9 mouse cellular contexts compared by ENCODE assay signal in genomic region chr11:97742591-97742990, GRCm38 (mm10). TPM values are rescaled to one million over a fixed set of nuclear protein-coding genes. Genes with fewer than 3 reads are reported as not detected.
A peak's percentile ranks its signal among the peaks of the same experiment; 100 is the strongest.
DNase-seq lines count a peak whose midpoint lies in the region; ATAC-seq lines count a peak whose summit lies in the region.
"Had no signal": no experiment of that assay in that cellular context is flagged by ENCODE, and none has a peak within 500 bp of the region (broad histone marks: within the 10 kb centered on the region; RNA-seq: fewer than 3 reads in every experiment).

No protein-coding gene starts in this region.

- ATAC-seq in lung, embryonic 16.5 days (ENCODE audit: low read depth), result no peak
- no peak for ATAC-seq in embryonic facial prominence, embryonic 14.5 days (ENCODE audit: low read depth)
- ATAC-seq in intestine, embryonic 16.5 days, result no peak
- ATAC-seq in neural tube, embryonic 15.5 days (ENCODE audit: low FRiP score), result no peak
- no peak for ATAC-seq in CD4-positive, CD25-positive, alpha-beta regulatory T cell, adult 4 months

- H3K4me2 ChIP-seq in lung, embryonic 16.5 days (ENCODE audit: low read depth, low read length), result peak overlapping the region; percentile 80
- peak overlapping the region; percentile 83 for H3K4me2 ChIP-seq in embryonic facial prominence, embryonic 14.5 days (ENCODE audit: low read depth, low read length)
- H3K4me2 ChIP-seq in intestine, embryonic 16.5 days (ENCODE audit: low read depth, low read length), result peak overlapping the region; percentile 91
- H3K4me2 ChIP-seq in neural tube, embryonic 15.5 days, result peak overlapping the region; percentile 73

- H3K9ac ChIP-seq in lung, embryonic 16.5 days (ENCODE audit: low read length), result peak overlapping the region; percentile 78
- peak overlapping the region; percentile 6; the same call in 1 of the 2 replicates for H3K9ac ChIP-seq in embryonic facial prominence, embryonic 14.5 days (ENCODE audit: low read depth, low read length)
- 0 out of 2 replicates have a peak overlapping the region, but pooled peaks have one; percentile 86 for H3K9ac ChIP-seq in intestine, embryonic 16.5 days (ENCODE audit: low read depth, low read length)
- H3K9ac ChIP-seq in neural tube, embryonic 15.5 days (replicated peaks), result peak overlapping the region; percentile 75; the same call in 1 of the 2 replicates

- H3K4me1 ChIP-seq in lung, embryonic 16.5 days (replicated peaks; ENCODE audit: control insufficient read depth, insufficient read depth, low read length), result peaks cover 15% of the 10 kb centered on the region
- H3K4me1 ChIP-seq in embryonic facial prominence, embryonic 14.5 days (ENCODE audit: control insufficient read depth, insufficient read depth, low read length), result peaks cover 10% of the 10 kb centered on the region
- peaks cover 17% of the 10 kb centered on the region for H3K4me1 ChIP-seq in intestine, embryonic 16.5 days (ENCODE audit: control insufficient read depth, insufficient read depth, low read length)
- peaks cover 37% of the 10 kb centered on the region for H3K4me1 ChIP-seq in neural tube, embryonic 15.5 days

- H3K27me3 ChIP-seq in lung, embryonic 16.5 days (ENCODE audit: control insufficient read depth, insufficient read depth, low read depth, low read length), result no peaks in the 10 kb centered on the region
- no peaks in the 10 kb centered on the region for H3K27me3 ChIP-seq in embryonic facial prominence, embryonic 14.5 days (replicated peaks; ENCODE audit: control insufficient read depth, insufficient read depth, low read length)
- no peaks in the 10 kb centered on the region for H3K27me3 ChIP-seq in intestine, embryonic 16.5 days (replicated peaks; ENCODE audit: control insufficient read depth, insufficient read depth, low read length)
- H3K27me3 ChIP-seq in neural tube, embryonic 15.5 days (replicated peaks), result no peaks in the 10 kb centered on the region

- H3K27ac ChIP-seq in lung, embryonic 16.5 days (ENCODE audit: low read length), result no peak overlapping the region
- H3K27ac ChIP-seq in embryonic facial prominence, embryonic 14.5 days (replicated peaks; ENCODE audit: low read depth, low read length), result no peak overlapping the region
- no peak overlapping the region for H3K27ac ChIP-seq in intestine, embryonic 16.5 days (ENCODE audit: low read length)
- H3K27ac ChIP-seq in neural tube, embryonic 15.5 days (replicated peaks), result no peak overlapping the region

- no peak for DNase-seq in lung, postnatal 25 days (ENCODE audit: low spot score)
- no peak for DNase-seq in embryonic facial prominence, embryonic 14.5 days (ENCODE audit: low spot score)
- no peak for DNase-seq in kidney, postnatal 25 days
- DNase-seq in spleen, postnatal 14 days (ENCODE audit: low spot score in 2 of 2), result no peak
- DNase-seq: right cerebral cortex, postnatal 4 days had no signal

- no peaks in the 10 kb centered on the region for H3K9me3 ChIP-seq in lung, embryonic 16.5 days (ENCODE audit: control insufficient read depth, low read length)
- no peaks in the 10 kb centered on the region for H3K9me3 ChIP-seq in embryonic facial prominence, embryonic 14.5 days (ENCODE audit: control insufficient read depth, low read length)
- no peaks in the 10 kb centered on the region for H3K9me3 ChIP-seq in intestine, embryonic 16.5 days (ENCODE audit: control insufficient read depth, low read length)
- no peaks in the 10 kb centered on the region for H3K9me3 ChIP-seq in neural tube, embryonic 15.5 days (replicated peaks)

- peaks cover 9% of the 10 kb centered on the region for H3K36me3 ChIP-seq in lung, embryonic 16.5 days (ENCODE audit: control insufficient read depth, insufficient read depth, low read length)
- peaks cover 16% of the 10 kb centered on the region for H3K36me3 ChIP-seq in embryonic facial prominence, embryonic 14.5 days (ENCODE audit: control insufficient read depth, insufficient read depth, low read length)
- peaks cover 5% of the 10 kb centered on the region; the same call in 1 of the 2 replicates for H3K36me3 ChIP-seq in intestine, embryonic 16.5 days (ENCODE audit: control insufficient read depth, insufficient read depth, low read length)
- peaks cover 15% of the 10 kb centered on the region for H3K36me3 ChIP-seq in neural tube, embryonic 15.5 days

- 83% methylated on average over 9 of the region's 9 CpGs for WGBS in lung, embryonic 16.5 days
- WGBS in embryonic facial prominence, embryonic 14.5 days, result 71% methylated on average over 9 of the region's 9 CpGs
- WGBS in intestine, embryonic 16.5 days, result 88% methylated on average over 9 of the region's 9 CpGs
- 84% methylated on average over 9 of the region's 9 CpGs for WGBS in neural tube, embryonic 15.5 days

- peak overlapping the region; percentile 86; the same call in 1 of the 2 replicates for H3K4me3 ChIP-seq in lung, embryonic 16.5 days (ENCODE audit: low read length)
- H3K4me3 ChIP-seq in embryonic facial prominence, embryonic 14.5 days (ENCODE audit: low read depth, low read length), result no peak overlapping the region
- no peak overlapping the region for H3K4me3 ChIP-seq in intestine, embryonic 16.5 days (ENCODE audit: low read length)
- H3K4me3 ChIP-seq in neural tube, embryonic 15.5 days (replicated peaks), result peak overlapping the region; percentile 74

RNA-seq across cellular contexts. Expression of gene Pip4k2b, which starts 1.9 kb away (rescaled TPM):
- polyA plus RNA-seq in lung, embryonic 16.5 days (2015; fragmentation: Nextera tagmentation; extraction: Ambion mirVana), result 1.3 and 2.2 TPM in 2 replicates
- 2.2 and 2.6 TPM in 2 replicates for polyA plus RNA-seq in embryonic facial prominence, embryonic 14.5 days (2014; fragmentation: Nextera tagmentation; extraction: Ambion mirVana)
- polyA plus RNA-seq in intestine, embryonic 16.5 days (2015; fragmentation: Nextera tagmentation; extraction: Ambion mirVana), result 0.71 and 0.86 TPM in 2 replicates
- polyA plus RNA-seq in neural tube, embryonic 15.5 days (2015; fragmentation: Nextera tagmentation; extraction: Ambion mirVana), result 3.8 and 5.0 TPM in 2 replicates
- polyA plus RNA-seq in CD4-positive, CD25-positive, alpha-beta regulatory T cell, adult 4 months (2017; shearing (Covaris generic)), result 1 to 10 TPM; 1.4 to 2.2 TPM

RNA-seq across cellular contexts. Expression of gene Cwc25, which starts 23.8 kb away (rescaled TPM):
- 16.1 and 18.5 TPM in 2 replicates for polyA plus RNA-seq in lung, embryonic 16.5 days (2015; fragmentation: Nextera tagmentation; extraction: Ambion mirVana)
- polyA plus RNA-seq in embryonic facial prominence, embryonic 14.5 days (2014; fragmentation: Nextera tagmentation; extraction: Ambion mirVana), result 10.3 and 11.8 TPM in 2 replicates
- 11.1 and 11.9 TPM in 2 replicates for polyA plus RNA-seq in intestine, embryonic 16.5 days (2015; fragmentation: Nextera tagmentation; extraction: Ambion mirVana)
- polyA plus RNA-seq in neural tube, embryonic 15.5 days (2015; fragmentation: Nextera tagmentation; extraction: Ambion mirVana), result 16.2 and 16.4 TPM in 2 replicates
- polyA plus RNA-seq in CD4-positive, CD25-positive, alpha-beta regulatory T cell, adult 4 months (2017; shearing (Covaris generic)), result 10 to 100 TPM; 25.2 to 33.8 TPM

RNA-seq across cellular contexts. Expression of gene 1700001P01Rik, which starts 33.1 kb away (rescaled TPM):
- 0.35 TPM in 1 of 2 replicates, not detected in the other for polyA plus RNA-seq in lung, embryonic 16.5 days (2015; fragmentation: Nextera tagmentation; extraction: Ambion mirVana)
- polyA plus RNA-seq in embryonic facial prominence, embryonic 14.5 days (2014; fragmentation: Nextera tagmentation; extraction: Ambion mirVana), result not detected in 2 replicates
- not detected in 2 replicates for polyA plus RNA-seq in intestine, embryonic 16.5 days (2015; fragmentation: Nextera tagmentation; extraction: Ambion mirVana)
- polyA plus RNA-seq in neural tube, embryonic 15.5 days (2015; fragmentation: Nextera tagmentation; extraction: Ambion mirVana), result 0.63 and 0.88 TPM in 2 replicates
- polyA plus RNA-seq in CD4-positive, CD25-positive, alpha-beta regulatory T cell, adult 4 months (2017; shearing (Covaris generic)), result not detected

RNA-seq across cellular contexts. Expression of gene Psmb3, which starts 39.4 kb away (rescaled TPM):
- polyA plus RNA-seq in lung, embryonic 16.5 days (2015; fragmentation: Nextera tagmentation; extraction: Ambion mirVana), result 430 and 457 TPM in 2 replicates
- 474 and 478 TPM in 2 replicates for polyA plus RNA-seq in embryonic facial prominence, embryonic 14.5 days (2014; fragmentation: Nextera tagmentation; extraction: Ambion mirVana)
- polyA plus RNA-seq in intestine, embryonic 16.5 days (2015; fragmentation: Nextera tagmentation; extraction: Ambion mirVana), result 419 and 429 TPM in 2 replicates
- polyA plus RNA-seq in neural tube, embryonic 15.5 days (2015; fragmentation: Nextera tagmentation; extraction: Ambion mirVana), result 458 and 459 TPM in 2 replicates
- polyA plus RNA-seq in CD4-positive, CD25-positive, alpha-beta regulatory T cell, adult 4 months (2017; shearing (Covaris generic)), result 100 to 1,000 TPM; 453 to 558 TPM

RNA-seq across cellular contexts. Expression of gene Rpl23, which starts 39.6 kb away (rescaled TPM):
- polyA plus RNA-seq in lung, embryonic 16.5 days (2015; fragmentation: Nextera tagmentation; extraction: Ambion mirVana), result 495 and 578 TPM in 2 replicates
- 712 and 810 TPM in 2 replicates for polyA plus RNA-seq in embryonic facial prominence, embryonic 14.5 days (2014; fragmentation: Nextera tagmentation; extraction: Ambion mirVana)
- polyA plus RNA-seq in intestine, embryonic 16.5 days (2015; fragmentation: Nextera tagmentation; extraction: Ambion mirVana), result 466 and 491 TPM in 2 replicates
- 314 and 372 TPM in 2 replicates for polyA plus RNA-seq in neural tube, embryonic 15.5 days (2015; fragmentation: Nextera tagmentation; extraction: Ambion mirVana)
- polyA plus RNA-seq in CD4-positive, CD25-positive, alpha-beta regulatory T cell, adult 4 months (2017; shearing (Covaris generic)), result 1,000 to 10,000 TPM in 1 of 2 experiments, 100 to 1,000 TPM in 1; 884 to 1,093 TPM

Comparison
In these comparisons a context has a peak if more than half of its experiments do, and no peak if none do; other contexts are left out.
1. H3K4me3 ChIP-seq: peak in lung, embryonic 16.5 days (single experiment) and neural tube, embryonic 15.5 days (single experiment); none in embryonic facial prominence, embryonic 14.5 days (single experiment) and intestine, embryonic 16.5 days (single experiment).
2. H3K9ac ChIP-seq: peak in every context shown above with its lines; median percentile 86 in intestine, embryonic 16.5 days; 78 in lung, embryonic 16.5 days; 75 in neural tube, embryonic 15.5 days; 6 in embryonic facial prominence, embryonic 14.5 days.
3. Peak in every context shown above with its lines, with median percentiles within 50 percentile points of each other: H3K4me2 ChIP-seq.